Mouse (Mus musculus) adrenal gland, postnatal 0 days (tissue): ENCODE results near the gene Phc1. TPM values are rescaled to one million over a fixed set of nuclear protein-coding genes. Genes with fewer than 3 reads are reported as not detected.

Experiments
- polyA plus RNA-seq: library from polyadenylated mRNA; unstranded; fragments of >200 nt; fragmentation: Nextera tagmentation; extraction: Ambion mirVana; gene quantifications from 2 replicates; pipeline ENCODE4 v1.2.1, GENCODE M21; 2015

Gene Phc1
- polyA plus RNA-seq, result 7.1 and 8.4 TPM in 2 replicates

DNA sequence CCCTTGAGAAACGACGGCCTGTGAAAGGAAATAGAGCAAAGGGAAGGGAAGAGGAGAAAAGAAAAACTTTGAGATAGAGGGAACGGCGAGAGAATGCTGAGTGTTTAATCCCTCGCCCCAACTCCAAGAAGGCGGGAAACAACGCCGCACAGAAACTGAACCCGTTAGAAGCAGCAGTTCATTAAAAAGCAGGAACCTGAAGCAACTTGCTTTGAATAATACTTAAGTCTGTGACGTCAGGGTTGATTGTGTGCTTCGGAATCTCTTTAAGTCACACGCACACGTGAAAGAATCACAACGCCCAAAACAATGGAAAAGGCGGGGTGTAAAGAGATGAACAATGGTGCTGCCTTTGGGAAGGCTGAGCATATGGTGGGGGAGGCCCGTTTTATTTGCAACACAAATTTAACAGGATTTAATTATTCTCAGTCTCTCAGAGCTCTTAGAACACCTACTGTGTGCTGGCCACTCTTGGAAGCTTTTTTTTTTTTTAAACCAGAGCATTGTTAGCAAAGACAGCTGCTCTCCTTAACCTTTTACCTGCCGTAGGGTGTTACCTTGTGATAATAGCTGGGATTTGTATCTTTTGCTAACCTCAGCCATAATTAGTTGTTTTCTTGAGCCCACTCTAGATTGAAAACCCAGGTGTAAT, at the start of gene Phc1:
TSS of gene Phc1 (minus strand) at position 213 of the 652 bp plus-strand sequence.

DNA sequence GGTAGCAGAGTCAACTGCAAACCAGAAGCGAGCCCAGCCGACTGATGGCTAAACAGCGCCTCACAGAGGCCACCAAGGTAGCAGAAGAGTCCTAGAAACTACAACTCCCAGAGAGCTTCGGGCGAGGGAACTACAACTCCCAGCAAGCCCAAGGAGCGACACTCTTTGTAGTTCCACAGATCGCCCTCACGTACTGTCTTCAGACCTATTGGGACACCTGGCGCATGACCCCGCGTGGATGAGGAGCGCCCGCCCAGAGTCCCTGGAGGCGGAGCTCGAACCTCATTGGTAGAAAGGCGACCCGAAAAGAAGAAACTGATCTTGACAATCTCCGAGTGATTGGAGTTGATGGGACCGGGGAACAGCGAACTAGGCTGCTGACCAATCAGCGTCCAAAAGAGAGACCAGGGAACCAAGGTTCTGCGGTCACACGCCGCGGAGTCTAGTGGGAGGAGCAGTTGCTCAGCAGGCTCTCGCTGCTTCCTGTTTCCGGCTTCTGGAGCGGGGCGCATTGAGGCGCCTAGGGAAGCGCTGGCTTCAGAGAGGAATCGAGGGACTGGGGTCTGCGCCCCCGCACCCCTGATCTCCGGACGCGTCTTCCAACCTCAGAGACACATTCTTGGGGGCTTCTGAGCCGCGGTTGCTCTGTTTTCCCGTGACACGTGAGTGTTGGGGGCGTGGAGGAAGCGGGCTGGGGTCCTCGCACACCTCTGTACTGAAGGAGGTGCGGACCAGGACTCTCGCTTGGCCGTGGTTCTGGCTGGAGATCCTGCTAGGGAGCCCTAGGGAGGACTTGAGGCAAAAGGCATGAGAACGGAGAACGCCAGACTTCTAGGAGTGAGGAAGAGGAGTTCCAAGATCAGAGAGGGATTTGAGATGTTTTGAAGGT, 31.6 kb downstream of the Phc1 start, which contains the start of gene M6pr:
TSS of gene M6pr (plus strand) at position 216 of the 889 bp plus-strand sequence.

GRCm38 (mm10) chr6:122282782-122283181, 57.6 kb downstream of the Phc1 start, which contains the start of gene Klrg1:
TSS of gene Klrg1 (minus strand) at chr6:122282882.

Other genes starting within 250 kb of the Phc1 start
- 0.40 TPM in 1 of 2 replicates, not detected in the other for gene Klrg1, start 57.7 kb downstream of the Phc1 start, polyA plus RNA-seq
- 92.6 and 138 TPM in 2 replicates for gene M6pr, start 31.8 kb downstream of the Phc1 start, polyA plus RNA-seq
- 2.1 and 2.8 TPM in 2 replicates for gene Rimklb, start 158.2 kb upstream of the Phc1 start, polyA plus RNA-seq
- gene Mfap5, start 165.3 kb upstream of the Phc1 start, polyA plus RNA-seq, result 287 and 449 TPM in 2 replicates
- gene Aicda, start 213.2 kb upstream of the Phc1 start, polyA plus RNA-seq, result not detected in 2 replicates